Mouse (Mus musculus) c-Kit-negative CD71-positive TER-119-positive erythroid progenitor cells, embryonic 14.5 days (primary cell): ENCODE measurements at regions not wholly inside any gene's neighbourhood (a gene's known extent, or its start where the extent isn't known, plus 50 kb on each side); places are given as distances from the start of the nearest gene placed in this dataset.
"Not testable (repeated sequence)": the region's sequence is repeated elsewhere in the genome, so short reads cannot be mapped to it uniquely, and the experiment has no call there.

Experiments
- DNase-seq: peaks from one replicate; pipeline ENCODE4 v3.0.0-alpha.2; 2013; ENCODE audit warnings: low read depth, low spot score

- not testable (repeated sequence) for DNase-seq
Observed at GRCm38 (mm10) chr8:20436956-20437355, 73.9 kb upstream of the Gm15319 start.

- DNase-seq = not testable (repeated sequence)
Observed at GRCm38 (mm10) chr8:20433236-20433635, 70.2 kb upstream of the Gm15319 start.

GRCm38 (mm10) chr8:20429469-20429868 lies 66.5 kb upstream of the Gm15319 start:
- DNase-seq = not testable (repeated sequence)

GRCm38 (mm10) chr8:20424903-20425222 lies 61.9 kb upstream of the Gm15319 start:
- peak; percentile 99 for DNase-seq

DNA sequence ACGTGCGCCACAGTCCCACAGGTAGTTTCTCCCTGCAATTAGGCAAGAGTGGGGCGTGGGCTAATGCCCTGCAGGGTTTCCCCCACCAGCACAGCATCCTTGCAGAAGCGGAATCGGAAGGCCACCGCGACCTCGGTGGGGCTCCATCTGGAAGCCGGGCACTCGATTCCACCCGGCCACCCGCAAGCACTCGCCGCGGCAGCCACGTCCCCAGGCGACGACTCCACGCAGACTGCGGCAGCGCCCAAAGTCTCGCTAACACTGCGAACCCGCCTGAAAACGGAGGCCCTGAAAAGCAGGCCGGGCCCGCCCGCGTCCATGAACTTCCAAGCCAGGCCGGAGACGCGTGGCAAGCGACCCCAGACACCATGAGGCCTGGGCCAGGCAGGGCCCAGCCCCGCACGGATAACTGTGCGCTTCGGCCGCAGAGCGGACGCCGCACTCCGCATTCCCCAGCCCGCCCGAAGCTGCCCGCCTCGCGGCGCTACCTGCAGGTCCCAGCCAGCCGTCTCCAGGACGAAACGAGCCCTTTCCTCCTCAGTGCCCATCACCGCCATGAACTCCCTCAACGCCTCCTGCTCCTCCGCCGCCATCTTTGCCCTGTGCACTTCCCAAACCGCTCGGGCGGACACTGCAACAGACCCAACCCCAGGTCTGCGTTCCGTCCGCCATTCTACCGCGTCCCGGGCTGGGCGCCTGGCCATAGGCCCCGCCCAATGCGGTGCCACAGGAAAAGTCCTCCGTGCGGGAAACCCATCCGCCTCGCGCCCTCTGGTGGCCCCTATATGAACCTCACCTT lies 61.3 kb upstream of the Gm15319 start:
- DNase-seq = not testable (repeated sequence)

- not testable (repeated sequence) for DNase-seq
Observed at GRCm38 (mm10) chr8:20420807-20421206, 57.8 kb upstream of the Gm15319 start.
